Mouse (Mus musculus) stomach, embryonic 16.5 days (tissue): ENCODE data around the gene Sh3d21. TPM values are rescaled to one million over a fixed set of nuclear protein-coding genes. Genes with fewer than 3 reads are reported as not detected.

ENCODE experiments used
- ATAC-seq: fragments of 200-750 bp; cut with Nextera tagmentation; 2 replicates; pipeline ENCODE4 v1.8.0; 2017; ENCODE audit warnings: moderate number of reproducible peaks, moderate TSS enrichment; ENCODE audit not compliant: insufficient read depth, low FRiP score
- H3K27ac ChIP-seq: fragments of 300-500 bp; sonication (generic); 2 replicates; pipeline ENCODE4 v1.5.1; 2014; ENCODE audit warnings: low read length
- H3K27me3 ChIP-seq: fragments of 300-500 bp; sonication (generic); 2 replicates; pipeline ENCODE4 v1.6.1; 2014; ENCODE audit warnings: low read length, control low read depth, mixed read lengths; ENCODE audit not compliant: control insufficient read depth, insufficient read depth
- H3K36me3 ChIP-seq: fragments of 300-500 bp; sonication (generic); 2 replicates; pipeline ENCODE4 v1.6.1; 2014; ENCODE audit warnings: low read length; ENCODE audit not compliant: control insufficient read depth, insufficient read depth
- H3K4me1 ChIP-seq: fragments of 300-500 bp; sonication (generic); 2 replicates; pipeline ENCODE4 v1.6.1; 2014; ENCODE audit warnings: low read length, control low read depth, mixed read lengths; ENCODE audit not compliant: control insufficient read depth, insufficient read depth
- H3K4me2 ChIP-seq: fragments of 300-500 bp; sonication (generic); 2 replicates; pipeline ENCODE4 v1.6.1; 2014; ENCODE audit warnings: low read depth, low read length, mixed read lengths
- H3K4me3 ChIP-seq: fragments of 300-500 bp; sonication (generic); replicated peaks from 2 replicates; pipeline ENCODE4 v1.5.1; 2014; ENCODE audit warnings: mild to moderate bottlenecking, low read length
- H3K9ac ChIP-seq: fragments of 300-500 bp; sonication (generic); 2 replicates; pipeline ENCODE4 v1.6.1; 2014; ENCODE audit warnings: low read length
- H3K9me3 ChIP-seq: fragments of 300-500 bp; sonication (generic); replicated peaks from 2 replicates; pipeline ENCODE4 v1.6.1; 2016; ENCODE audit warnings: low read length, control low read depth; ENCODE audit not compliant: control insufficient read depth
- WGBS: fragments of 180-500 bp; shearing (Covaris S2); extraction: QIAGEN DNeasy Blood & Tissue Kit; methylation state at CpG from one replicate; pipeline ENCODE4 v1.1.7; 2014; 5-methylcytosine and 5-hydroxymethylcytosine counted together
- polyA plus RNA-seq: library from polyadenylated mRNA; unstranded; fragments of >200 nt; fragmentation: Nextera tagmentation; extraction: Ambion mirVana; gene quantifications from 2 replicates; pipeline ENCODE4 v1.2.1, GENCODE M21; 2015

Sh3d21 gene
- polyA plus RNA-seq, 1 experiment from 2014 or later = 7.3 TPM

DNA sequence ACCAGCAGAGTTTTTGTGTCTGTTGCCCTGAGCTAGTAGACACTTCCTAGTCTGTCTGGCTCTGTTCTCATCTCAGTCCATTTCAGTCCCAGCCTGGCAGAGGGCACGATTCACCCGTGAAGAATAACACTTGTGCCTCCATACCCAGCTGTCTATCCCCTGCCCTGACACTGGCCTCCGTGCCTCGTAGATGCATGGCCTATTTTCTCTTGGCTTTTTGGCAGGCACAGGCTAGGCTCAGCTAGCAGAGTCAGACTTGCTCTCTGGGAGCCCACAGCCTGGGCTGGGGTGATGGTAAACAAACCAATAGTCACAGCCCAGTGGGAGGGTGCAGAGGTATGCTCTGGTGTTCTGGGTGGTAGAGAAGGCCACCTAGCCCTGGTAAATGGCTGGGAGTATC is 50.0 kb downstream of the Sh3d21 start:
- Histone ChIP-seq H3K4me2 (no peak overlapping the region), H3K9me3 (no peaks in the 10 kb centered on the region), H3K36me3 (no peaks in the 10 kb centered on the region), H3K9ac (no peak overlapping the region), H3K27me3 (no peaks in the 10 kb centered on the region), H3K4me1 (peaks cover 41% of the 10 kb centered on the region), H3K27ac (no peak overlapping the region), H3K4me3 (no peak overlapping the region)
- 73% methylated on average over 4 of the region's 4 CpGs for WGBS
- no peak for ATAC-seq

DNA sequence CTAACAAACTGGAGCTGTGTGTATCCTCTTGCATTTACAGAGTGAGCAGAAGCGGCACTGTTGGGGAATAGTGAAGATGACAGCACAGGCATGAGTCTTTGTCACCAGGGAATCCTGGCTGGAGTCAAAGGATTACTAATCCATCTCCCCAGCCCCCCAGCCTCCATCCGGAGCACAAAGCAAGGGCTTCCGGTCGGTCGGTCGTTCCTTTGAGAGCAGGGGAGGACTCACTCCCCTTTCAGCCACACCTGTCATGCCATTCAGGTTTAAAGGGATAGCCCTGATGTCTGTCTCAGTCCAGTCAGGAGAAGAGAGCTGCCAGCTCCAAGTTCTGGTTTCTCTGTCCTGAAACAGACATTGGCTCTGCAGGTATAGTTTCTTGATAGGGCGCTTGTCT is 52.1 kb downstream of the Sh3d21 start:
- H3K4me1 ChIP-seq = peaks cover 50% of the 10 kb centered on the region
- H3K9me3 ChIP-seq = no peaks in the 10 kb centered on the region
- H3K9ac ChIP-seq = peak overlapping the region; percentile 66
- H3K27ac ChIP-seq = peak overlapping the region; percentile 89
- H3K27me3 ChIP-seq = no peaks in the 10 kb centered on the region
- WGBS = 25% methylated on average over 7 of the region's 7 CpGs
- peak overlapping the region; percentile 45 for H3K4me2 ChIP-seq
- no peaks in the 10 kb centered on the region for H3K36me3 ChIP-seq
- 0 out of 2 replicates have a peak overlapping the region, but pooled peaks have one; percentile 14 for H3K4me3 ChIP-seq
- ATAC-seq = no peak; the same call in 1 of the 2 replicates

DNA sequence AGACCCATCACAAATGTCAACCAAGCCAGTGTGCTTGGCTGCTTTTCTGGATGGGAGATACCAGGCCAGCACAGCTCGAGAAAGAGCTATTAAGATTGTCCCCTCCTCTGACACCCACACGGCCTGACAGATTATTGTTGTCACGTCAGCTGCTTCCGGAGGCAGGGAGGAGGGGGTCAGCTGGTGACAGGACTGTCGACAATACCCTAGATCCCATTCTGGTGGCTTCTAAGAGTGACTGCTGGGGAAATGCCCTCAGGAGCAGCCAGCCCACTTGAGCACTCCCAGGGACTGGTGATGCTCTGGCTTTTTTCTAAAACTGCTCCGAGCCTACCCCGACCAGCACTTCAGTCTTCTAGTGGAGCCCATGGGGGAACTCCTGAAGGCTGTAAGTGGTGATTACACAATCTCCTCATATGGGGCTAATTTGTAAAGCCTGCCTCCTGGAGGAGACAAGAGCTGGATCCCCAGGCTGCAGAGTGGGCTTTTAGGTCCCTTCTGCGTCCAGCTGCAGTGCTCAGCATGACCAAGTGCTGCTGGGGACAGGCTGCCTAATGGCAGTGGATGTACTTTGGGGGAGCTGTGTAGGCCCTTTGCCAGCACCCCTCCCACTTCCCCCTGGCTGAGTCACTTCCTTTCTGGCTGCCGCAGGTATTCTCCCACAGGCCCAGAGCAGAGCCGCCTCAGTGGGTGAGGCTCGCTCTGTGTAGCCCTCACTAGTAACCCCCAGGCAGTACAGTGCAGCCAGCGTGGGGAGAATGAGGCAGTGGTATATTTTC is 52.7 kb downstream of the Sh3d21 start:
- ATAC-seq = peak; percentile 89
- peak overlapping the region; percentile 45 for H3K4me2 ChIP-seq
- no peaks in the 10 kb centered on the region for H3K36me3 ChIP-seq
- 0 out of 2 replicates have a peak overlapping the region, but pooled peaks have one; percentile 14 for H3K4me3 ChIP-seq
- H3K9ac ChIP-seq = peak overlapping the region; percentile 66
- WGBS = 14% methylated on average over 12 of the region's 12 CpGs
- no peaks in the 10 kb centered on the region for H3K9me3 ChIP-seq
- H3K27ac ChIP-seq = peak overlapping the region; percentile 89
- H3K27me3 ChIP-seq = no peaks in the 10 kb centered on the region
- peaks cover 48% of the 10 kb centered on the region for H3K4me1 ChIP-seq

DNA sequence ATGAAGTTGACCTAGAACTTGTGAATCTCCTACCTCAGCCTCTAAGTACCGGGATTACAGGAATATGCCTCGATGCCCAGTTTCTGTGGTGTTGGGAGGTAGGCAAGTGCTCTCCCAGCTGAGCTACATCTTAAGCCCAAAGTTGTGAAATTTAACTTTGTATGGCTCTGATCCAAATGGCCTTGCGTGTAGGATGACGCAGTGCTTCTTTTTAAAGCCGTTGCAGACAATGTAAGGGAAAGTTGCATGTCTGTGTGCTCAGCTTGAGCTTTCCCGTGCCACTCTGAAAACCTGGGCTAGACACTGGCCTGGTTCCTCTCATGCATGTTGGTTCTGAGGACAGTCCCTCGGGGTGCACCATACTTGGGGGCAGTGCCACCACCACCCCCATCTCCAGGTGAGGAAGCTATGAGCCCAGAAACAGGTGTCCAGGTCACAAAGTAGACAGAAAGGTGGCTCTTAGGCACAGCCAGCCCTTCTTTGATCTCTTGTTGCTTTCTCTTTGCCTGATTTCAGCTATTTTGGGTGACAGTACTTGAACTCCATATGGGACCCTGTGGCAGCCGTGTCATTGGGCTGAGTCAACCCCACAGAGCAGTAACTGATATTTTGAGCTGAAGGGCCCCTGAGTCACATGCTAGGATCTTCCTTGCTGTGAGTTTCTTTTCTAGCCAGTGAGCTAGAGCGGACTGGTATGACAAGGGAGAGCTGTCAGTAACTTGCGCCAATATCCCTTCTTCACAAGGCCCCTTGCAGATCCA is 53.5 kb downstream of the Sh3d21 start:
- peak overlapping the region; percentile 66 for H3K9ac ChIP-seq
- H3K27ac ChIP-seq = peak overlapping the region; percentile 89
- no peaks in the 10 kb centered on the region for H3K9me3 ChIP-seq
- no peak overlapping the region for H3K4me3 ChIP-seq
- no peaks in the 10 kb centered on the region for H3K27me3 ChIP-seq
- ATAC-seq = no peak
- H3K4me1 ChIP-seq = peaks cover 55% of the 10 kb centered on the region
- H3K4me2 ChIP-seq = peak overlapping the region; percentile 45
- no peaks in the 10 kb centered on the region for H3K36me3 ChIP-seq
- 56% methylated on average over 10 of the region's 10 CpGs for WGBS

DNA sequence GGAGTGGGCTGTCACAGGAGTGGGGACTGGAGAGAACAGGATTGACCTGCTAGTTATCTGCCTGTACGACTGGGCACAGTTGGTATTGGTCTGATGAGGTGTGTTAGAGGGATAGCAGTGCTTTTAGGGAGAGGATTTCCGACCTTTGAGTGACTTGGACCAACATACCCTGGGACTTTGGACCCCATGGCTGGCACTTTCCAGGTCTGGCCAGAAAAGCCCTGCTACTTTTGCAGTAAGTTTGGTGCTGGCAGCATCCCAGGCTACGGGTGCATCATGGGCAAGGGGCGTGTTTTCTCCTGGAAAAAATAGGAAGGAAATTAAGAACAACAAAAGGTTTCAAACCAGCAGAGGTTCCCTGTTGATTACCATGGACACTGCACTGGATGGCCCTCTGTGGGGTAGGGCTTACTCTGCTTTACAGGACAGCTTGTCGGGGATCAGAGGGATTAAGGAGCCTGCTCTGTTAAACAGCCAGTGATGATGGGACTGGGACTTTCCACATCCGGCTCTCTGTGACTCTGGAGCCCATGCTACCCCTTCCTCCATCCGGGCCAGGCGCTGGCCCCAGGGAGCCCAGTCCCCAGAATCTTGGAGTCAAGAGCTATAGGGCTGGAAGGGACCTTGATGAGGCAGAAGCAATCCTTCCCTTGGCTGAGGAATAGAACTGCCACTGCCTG is 55.1 kb downstream of the Sh3d21 start:
- H3K4me3 ChIP-seq = no peak overlapping the region
- H3K27ac ChIP-seq = peak overlapping the region; percentile 26; the same call in 1 of the 2 replicates
- 61% methylated on average over 8 of the region's 8 CpGs for WGBS
- no peak for ATAC-seq
- no peak overlapping the region for H3K4me2 ChIP-seq
- no peaks in the 10 kb centered on the region for H3K27me3 ChIP-seq
- H3K36me3 ChIP-seq = no peaks in the 10 kb centered on the region
- H3K4me1 ChIP-seq = peaks cover 52% of the 10 kb centered on the region
- H3K9me3 ChIP-seq = no peaks in the 10 kb centered on the region
- H3K9ac ChIP-seq = peak overlapping the region; percentile 17; the same call in 1 of the 2 replicates

DNA sequence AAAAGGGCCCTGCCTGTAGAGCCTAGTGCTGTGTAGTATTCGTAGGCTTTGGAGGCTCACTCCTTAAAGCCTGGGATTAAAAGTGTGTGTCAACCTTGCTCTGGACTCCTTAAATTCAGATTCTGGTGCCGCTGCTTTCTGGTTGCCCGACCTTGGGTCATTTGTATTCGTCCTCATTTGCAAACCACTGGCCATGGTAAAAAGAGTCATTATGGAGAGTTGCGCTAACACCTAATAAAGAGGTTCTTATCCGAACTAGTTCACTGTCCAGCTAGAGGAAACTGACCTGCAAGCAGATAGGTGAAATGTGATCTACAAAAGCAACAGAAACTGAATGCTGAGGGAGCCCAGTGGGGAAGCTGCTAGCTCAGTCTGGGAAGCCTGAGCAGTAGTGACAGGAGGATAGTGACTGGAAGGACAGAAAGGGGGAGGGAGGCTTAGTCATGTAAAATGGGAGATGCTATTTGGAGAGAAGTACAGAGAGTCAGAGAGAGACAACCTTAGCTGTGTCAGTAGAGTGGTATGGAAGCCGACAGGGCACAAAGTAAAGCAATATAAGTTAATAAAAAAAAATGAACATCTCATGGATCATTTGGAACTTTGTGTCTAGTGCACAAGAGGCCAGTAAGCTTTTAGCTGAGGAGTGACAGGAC is 58.0 kb downstream of the Sh3d21 start:
- Histone ChIP-seq H3K4me3 (peak overlapping the region; percentile 82), H3K4me2 (peak overlapping the region; percentile 85), H3K27me3 (no peaks in the 10 kb centered on the region), H3K36me3 (no peaks in the 10 kb centered on the region), H3K27ac (no peak overlapping the region), H3K9me3 (no peaks in the 10 kb centered on the region), H3K9ac (0 out of 2 replicates have a peak overlapping the region, but pooled peaks have one; percentile 21), H3K4me1 (peaks cover 53% of the 10 kb centered on the region)
- 61% methylated on average over 7 of the region's 7 CpGs for WGBS
- ATAC-seq = no peak

DNA sequence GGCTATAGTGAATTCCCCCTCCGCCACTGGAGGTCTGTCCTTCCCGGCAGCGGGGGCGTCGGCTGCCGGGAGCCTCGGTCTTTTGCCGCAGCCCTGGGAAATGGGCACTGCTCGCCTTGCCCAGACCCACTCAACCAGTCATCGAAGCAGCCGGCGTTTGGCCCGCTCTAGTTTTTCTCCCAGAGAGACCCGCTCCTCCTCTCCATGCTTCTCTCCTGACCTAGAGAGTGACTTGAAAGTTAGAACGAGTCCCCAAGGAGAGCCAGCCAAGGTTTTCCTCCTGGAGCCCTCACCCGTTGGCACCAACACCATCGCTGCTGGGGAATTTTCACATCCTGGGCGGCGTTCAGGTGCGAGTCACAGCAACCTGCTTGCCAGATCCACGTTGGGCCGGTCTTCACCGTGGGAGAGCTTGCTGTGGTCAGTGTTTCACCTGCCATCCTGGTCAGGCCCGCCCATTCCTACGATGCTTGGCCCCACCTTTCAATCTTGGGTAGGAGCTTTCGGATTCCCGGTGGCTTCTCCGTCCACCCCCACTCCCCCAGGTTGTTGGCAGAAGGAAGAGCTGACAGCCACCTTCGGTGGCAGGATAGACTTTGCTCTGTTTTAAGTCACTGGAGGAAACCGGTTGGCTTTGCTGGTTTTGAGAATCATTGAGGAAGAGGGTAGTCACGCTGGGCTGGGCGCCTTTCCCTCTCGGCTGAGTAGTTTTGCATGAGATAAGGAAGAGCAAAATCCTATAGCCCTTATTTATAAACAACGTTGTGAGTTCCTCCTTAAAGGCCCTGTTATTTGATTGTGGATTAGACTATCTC is 58.8 kb downstream of the Sh3d21 start:
- Histone ChIP-seq H3K27me3 (no peaks in the 10 kb centered on the region), H3K9me3 (no peaks in the 10 kb centered on the region), H3K27ac (peak overlapping the region; percentile 62), H3K9ac (peak overlapping the region; percentile 91), H3K36me3 (no peaks in the 10 kb centered on the region), H3K4me2 (peak overlapping the region; percentile 85), H3K4me3 (peak overlapping the region; percentile 82), H3K4me1 (peaks cover 45% of the 10 kb centered on the region)
- ATAC-seq = peak; percentile 1; the same call in 1 of the 2 replicates
- 2% methylated on average over 33 of the region's 34 CpGs for WGBS

DNA sequence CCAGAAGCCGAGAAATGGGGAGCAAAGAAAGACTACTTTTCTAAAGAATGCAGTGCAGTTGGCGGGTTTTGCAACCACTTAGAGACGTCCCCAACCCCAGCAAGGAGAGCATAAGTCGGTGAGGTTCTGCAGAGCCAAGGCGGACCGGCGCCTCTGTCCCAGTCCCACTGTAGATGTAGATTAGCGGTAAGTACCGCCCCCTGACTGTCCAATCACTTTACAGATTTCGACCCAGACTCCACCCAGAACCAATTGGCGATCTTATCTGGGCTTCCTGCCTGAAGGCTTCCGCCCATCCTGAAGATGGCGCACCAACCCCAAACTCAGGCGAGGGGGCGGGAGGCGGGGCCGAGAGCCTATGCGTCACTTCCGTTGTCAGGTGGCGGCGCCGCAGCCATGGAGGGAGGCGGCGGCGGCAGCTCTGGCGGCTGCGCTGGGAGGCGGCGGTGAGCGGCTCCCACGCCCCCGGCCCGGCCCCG is 59.7 kb downstream of the Sh3d21 start, which contains the start of gene Stk40:
Stk40 (plus strand) TSS at position 368 of the 479 bp plus-strand sequence.
- H3K9me3 ChIP-seq = no peaks in the 10 kb centered on the region
- under 1% methylated on average over 29 of the region's 34 CpGs for WGBS
- H3K27ac ChIP-seq = peak within 1 kb of the TSS; percentile 96
- no peaks in the 10 kb centered on the region for H3K27me3 ChIP-seq
- peak within 1 kb of the TSS; percentile 88 for H3K4me2 ChIP-seq
- H3K4me1 ChIP-seq = peaks cover 48% of the 10 kb centered on the region
- peak within 1 kb of the TSS; percentile 82 for H3K4me3 ChIP-seq
- peak within 1 kb of the TSS; percentile 91 for H3K9ac ChIP-seq
- no peaks in the 10 kb centered on the region for H3K36me3 ChIP-seq
- peak; percentile 96 for ATAC-seq
